Mouse (Mus musculus): ENCODE measurements around the gene Cyyr1.
"Not testable (repeated sequence)": the region's sequence is repeated elsewhere in the genome, so short reads cannot be mapped to it uniquely, and the experiment has no call there.

DNA sequence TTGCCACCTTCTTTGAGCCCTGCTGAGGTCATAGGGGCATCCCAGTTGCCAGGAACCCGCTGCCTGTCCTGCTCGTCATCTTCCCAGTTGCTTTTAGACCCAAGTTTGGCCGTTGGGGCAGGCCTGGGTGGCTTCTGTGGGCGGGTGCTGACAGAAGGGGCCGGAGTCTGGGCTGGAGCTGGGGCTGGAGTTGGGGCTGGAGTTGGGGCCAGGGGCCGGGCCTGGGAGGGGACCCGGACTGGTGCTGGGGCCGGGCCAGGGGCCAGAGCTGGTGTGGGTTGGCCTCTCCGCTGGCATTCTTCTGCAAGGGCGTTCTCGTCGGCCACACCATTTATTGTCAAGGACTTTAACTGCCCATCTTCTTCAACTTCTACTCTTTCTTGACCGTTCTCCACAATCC is at the start of gene Cyyr1:
- TF ChIP-seq CTCF (IDR thresholded peaks at IDR 0.05; ENCODE audit: low read depth, low read length); POLR2A (IDR thresholded peaks at IDR 0.05; ENCODE audit: extremely low read depth, insufficient read depth, low read length): not testable (repeated sequence)

All from liver, adult 2 months (tissue).